Mouse (Mus musculus) lung, postnatal 4 days (tissue): ENCODE measurements at regions not wholly inside any gene's neighbourhood (a gene's known extent, or its start where the extent isn't known, plus 50 kb on each side); places are given as distances from the start of the nearest gene placed in this dataset.

ENCODE experiments used
- DNase-seq, 2 experiments: peaks; one replicate each; pipeline ENCODE4 v3.0.0; 2021

- peak; percentile 4 to 38 for DNase-seq
Observed at GRCm38 (mm10) chrX:161487691-161488090, 200.4 kb downstream of the Gm15262 start.

- DNase-seq: no peak
Observed at GRCm38 (mm10) chrX:161511341-161511740, 205.5 kb upstream of the Rai2 start.

- DNase-seq: no peak
Observed at GRCm38 (mm10) chrX:161523432-161524256, 193.2 kb upstream of the Rai2 start.

GRCm38 (mm10) chrX:161524257-161524646, 192.6 kb upstream of the Rai2 start:
- no peak for DNase-seq

- DNase-seq: no peak
Observed at GRCm38 (mm10) chrX:161537290-161537689, 179.6 kb upstream of the Rai2 start.

GRCm38 (mm10) chrX:161556896-161557295, 160.0 kb upstream of the Rai2 start:
- DNase-seq: no peak

- DNase-seq: no peak
Observed at GRCm38 (mm10) chrX:161558511-161558910, 158.4 kb upstream of the Rai2 start.

- DNase-seq: no peak
Observed at GRCm38 (mm10) chrX:161566435-161566834, 150.4 kb upstream of the Rai2 start.

- no peak for DNase-seq
Observed at GRCm38 (mm10) chrX:161582019-161582659, 134.7 kb upstream of the Rai2 start.

GRCm38 (mm10) chrX:161583872-161584271, 133.0 kb upstream of the Rai2 start:
- DNase-seq: no peak

- DNase-seq: no peak
Observed at GRCm38 (mm10) chrX:161633869-161634268, 83.0 kb upstream of the Rai2 start.

GRCm38 (mm10) chrX:161634342-161634741, 82.5 kb upstream of the Rai2 start:
- no peak for DNase-seq

GRCm38 (mm10) chrX:161635678-161636077, 81.2 kb upstream of the Rai2 start:
- no peak for DNase-seq

GRCm38 (mm10) chrX:161653106-161653505, 63.8 kb upstream of the Rai2 start:
- no peak for DNase-seq

GRCm38 (mm10) chrX:161660106-161660505, 56.8 kb upstream of the Rai2 start:
- no peak for DNase-seq

GRCm38 (mm10) chrX:161661936-161662335, 54.9 kb upstream of the Rai2 start:
- no peak for DNase-seq
